Mouse (Mus musculus): ENCODE measurements at regions not wholly inside any gene's neighbourhood (a gene's known extent, or its start where the extent isn't known, plus 50 kb on each side); places are given as distances from the start of the nearest gene placed in this dataset.

DNA sequence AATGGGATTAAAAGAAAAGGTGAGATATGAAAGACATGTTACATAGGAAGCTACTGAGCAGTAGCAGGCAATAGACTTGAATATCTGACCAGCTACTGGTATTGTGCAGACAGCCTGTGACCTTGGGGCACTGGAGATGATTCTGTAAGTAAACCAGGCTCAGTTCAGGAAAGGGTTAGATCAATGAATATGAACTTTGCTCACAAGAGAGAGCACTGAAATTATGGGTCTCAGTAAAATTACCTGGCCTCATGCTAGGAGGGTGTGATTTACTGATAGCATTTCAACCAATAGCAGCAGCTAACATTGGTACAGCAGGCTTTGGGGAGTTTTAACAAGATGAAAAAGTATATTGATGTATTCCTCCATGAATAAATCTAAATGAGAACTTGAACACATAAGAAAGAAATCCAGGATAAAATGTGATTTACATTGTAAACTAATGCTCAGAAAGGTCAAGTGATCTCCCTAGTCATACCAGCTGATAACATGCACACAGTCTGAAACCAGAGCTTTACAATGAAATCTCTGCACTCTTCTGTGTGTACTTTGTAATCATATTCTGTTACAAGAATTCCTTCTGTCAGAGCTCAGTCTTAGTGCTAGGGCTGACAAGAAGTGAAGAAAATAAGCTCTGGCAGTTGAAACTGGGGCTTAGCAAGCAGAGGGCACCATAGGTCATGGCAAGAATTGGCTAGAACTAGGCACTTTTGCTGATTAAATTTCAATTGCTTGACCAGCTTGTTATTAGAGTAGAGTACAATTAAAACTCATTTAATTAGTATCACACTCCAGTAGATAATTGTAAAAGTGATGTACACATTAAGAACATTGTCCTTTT is 80.8 kb downstream of the Gm10192 start:
- H3K36me3 ChIP-seq (ENCODE audit: insufficient read depth, low read length), result no peaks in the 10 kb centered on the region
- ATAC-seq (ENCODE audit: low FRiP score) (no peak), DNase-seq (ENCODE audit: low spot score) (no peak)
- no peak overlapping the region for H3K4me2 ChIP-seq (ENCODE audit: low read depth, low read length, poor library complexity, severe bottlenecking)
- no peak for TF ChIP-seq CTCF (IDR thresholded peaks at IDR 0.05)
- H3K27me3 ChIP-seq (ENCODE audit: insufficient read depth, low read length), result no peaks in the 10 kb centered on the region
- H3K4me3 ChIP-seq (ENCODE audit: low read depth, low read length), result no peak overlapping the region
- no peaks in the 10 kb centered on the region for H3K9me3 ChIP-seq (ENCODE audit: low read length)
- no peak overlapping the region for H3K27ac ChIP-seq (ENCODE audit: low read depth, low read length)
- H3K4me1 ChIP-seq (ENCODE audit: insufficient read depth, low read length), result no peaks in the 10 kb centered on the region
- no peak overlapping the region for H3K9ac ChIP-seq (replicated peaks; ENCODE audit: low read length, poor library complexity, severe bottlenecking)

GRCm38 (mm10) chr4:97099721-97100120 is 83.2 kb downstream of the Gm10192 start:
- Histone ChIP-seq H3K4me3 (ENCODE audit: low read depth, low read length) (no peak overlapping the region), H3K27me3 (ENCODE audit: insufficient read depth, low read length) (no peaks in the 10 kb centered on the region), H3K4me1 (ENCODE audit: insufficient read depth, low read length) (no peaks in the 10 kb centered on the region), H3K9me3 (ENCODE audit: low read length) (no peaks in the 10 kb centered on the region), H3K4me2 (ENCODE audit: low read depth, low read length, poor library complexity, severe bottlenecking) (no peak overlapping the region), H3K27ac (ENCODE audit: low read depth, low read length) (no peak overlapping the region), H3K9ac (replicated peaks; ENCODE audit: low read length, poor library complexity, severe bottlenecking) (no peak overlapping the region), H3K36me3 (ENCODE audit: insufficient read depth, low read length) (no peaks in the 10 kb centered on the region)
- DNase-seq (ENCODE audit: low spot score) (no peak), ATAC-seq (ENCODE audit: low FRiP score) (no peak)
- TF ChIP-seq CTCF (IDR thresholded peaks at IDR 0.05), result no peak
- whole genome bisulfite sequencing, result 81% methylated on average over 3 of the region's 3 CpGs

- no peak for TF ChIP-seq CTCF (IDR thresholded peaks at IDR 0.05)
- H3K9ac ChIP-seq (replicated peaks; ENCODE audit: low read length, poor library complexity, severe bottlenecking), result no peak overlapping the region
- WGBS, result 84% methylated on average over 3 of the region's 3 CpGs
- H3K4me1 ChIP-seq (ENCODE audit: insufficient read depth, low read length), result no peaks in the 10 kb centered on the region
- H3K27me3 ChIP-seq (ENCODE audit: insufficient read depth, low read length), result no peaks in the 10 kb centered on the region
- no peak for DNase-seq (ENCODE audit: low spot score)
- no peak overlapping the region for H3K4me3 ChIP-seq (ENCODE audit: low read depth, low read length)
- no peaks in the 10 kb centered on the region for H3K9me3 ChIP-seq (ENCODE audit: low read length)
- H3K4me2 ChIP-seq (ENCODE audit: low read depth, low read length, poor library complexity, severe bottlenecking), result no peak overlapping the region
- H3K36me3 ChIP-seq (ENCODE audit: insufficient read depth, low read length), result no peaks in the 10 kb centered on the region
- H3K27ac ChIP-seq (ENCODE audit: low read depth, low read length), result no peak overlapping the region
- ATAC-seq (ENCODE audit: low FRiP score), result no peak
Observed at GRCm38 (mm10) chr4:97093576-97093975, 89.4 kb downstream of the Gm10192 start.

DNA sequence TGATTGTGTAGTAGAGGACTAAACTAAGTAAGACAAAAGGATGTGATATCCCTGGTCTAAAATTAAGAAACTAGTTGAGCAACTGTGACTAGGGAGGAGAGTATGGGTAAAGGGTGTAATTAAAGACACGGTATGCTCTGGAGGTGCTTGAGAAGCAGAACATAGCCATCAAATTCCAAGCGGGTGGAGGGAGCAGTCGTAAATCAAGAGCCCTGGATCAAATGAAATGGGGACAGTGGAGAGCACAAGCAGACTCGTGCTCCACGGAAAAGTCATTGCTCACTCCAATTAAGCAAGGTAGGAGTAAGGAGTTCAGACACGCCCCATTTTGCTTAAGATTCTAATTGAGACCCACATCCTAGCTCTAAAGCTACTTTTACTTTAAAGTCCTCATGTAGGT is 132.2 kb downstream of the Gm10192 start:
- ATAC-seq (ENCODE audit: low FRiP score), result no peak
- H3K4me3 ChIP-seq (ENCODE audit: low read depth, low read length), result no peak overlapping the region
- H3K27me3 ChIP-seq (ENCODE audit: insufficient read depth, low read length), result no peaks in the 10 kb centered on the region
- no peaks in the 10 kb centered on the region for H3K9me3 ChIP-seq (ENCODE audit: low read length)
- no peak for DNase-seq (ENCODE audit: low spot score)
- no peak for TF ChIP-seq CTCF (IDR thresholded peaks at IDR 0.05)
- no peaks in the 10 kb centered on the region for H3K36me3 ChIP-seq (ENCODE audit: insufficient read depth, low read length)
- no peak overlapping the region for H3K4me2 ChIP-seq (ENCODE audit: low read depth, low read length, poor library complexity, severe bottlenecking)
- H3K4me1 ChIP-seq (ENCODE audit: insufficient read depth, low read length), result no peaks in the 10 kb centered on the region
- WGBS, result 95% methylated on average over 6 of the region's 6 CpGs
- no peak overlapping the region for H3K9ac ChIP-seq (replicated peaks; ENCODE audit: low read length, poor library complexity, severe bottlenecking)
- no peak overlapping the region for H3K27ac ChIP-seq (ENCODE audit: low read depth, low read length)

- Histone ChIP-seq H3K9me3 (ENCODE audit: low read length) (no peaks in the 10 kb centered on the region), H3K27me3 (ENCODE audit: insufficient read depth, low read length) (no peaks in the 10 kb centered on the region), H3K36me3 (ENCODE audit: insufficient read depth, low read length) (no peaks in the 10 kb centered on the region), H3K4me1 (ENCODE audit: insufficient read depth, low read length) (no peaks in the 10 kb centered on the region), H3K9ac (replicated peaks; ENCODE audit: low read length, poor library complexity, severe bottlenecking) (no peak overlapping the region), H3K4me2 (ENCODE audit: low read depth, low read length, poor library complexity, severe bottlenecking) (no peak overlapping the region), H3K4me3 (ENCODE audit: low read depth, low read length) (no peak overlapping the region), H3K27ac (ENCODE audit: low read depth, low read length) (no peak overlapping the region)
- 68% methylated on average over 4 of the region's 4 CpGs for WGBS
- DNase-seq (ENCODE audit: low spot score) (no peak), ATAC-seq (ENCODE audit: low FRiP score) (no peak)
- no peak for TF ChIP-seq CTCF (IDR thresholded peaks at IDR 0.05)
Observed at GRCm38 (mm10) chr4:97049045-97049674, 133.8 kb downstream of the Gm10192 start.

DNA sequence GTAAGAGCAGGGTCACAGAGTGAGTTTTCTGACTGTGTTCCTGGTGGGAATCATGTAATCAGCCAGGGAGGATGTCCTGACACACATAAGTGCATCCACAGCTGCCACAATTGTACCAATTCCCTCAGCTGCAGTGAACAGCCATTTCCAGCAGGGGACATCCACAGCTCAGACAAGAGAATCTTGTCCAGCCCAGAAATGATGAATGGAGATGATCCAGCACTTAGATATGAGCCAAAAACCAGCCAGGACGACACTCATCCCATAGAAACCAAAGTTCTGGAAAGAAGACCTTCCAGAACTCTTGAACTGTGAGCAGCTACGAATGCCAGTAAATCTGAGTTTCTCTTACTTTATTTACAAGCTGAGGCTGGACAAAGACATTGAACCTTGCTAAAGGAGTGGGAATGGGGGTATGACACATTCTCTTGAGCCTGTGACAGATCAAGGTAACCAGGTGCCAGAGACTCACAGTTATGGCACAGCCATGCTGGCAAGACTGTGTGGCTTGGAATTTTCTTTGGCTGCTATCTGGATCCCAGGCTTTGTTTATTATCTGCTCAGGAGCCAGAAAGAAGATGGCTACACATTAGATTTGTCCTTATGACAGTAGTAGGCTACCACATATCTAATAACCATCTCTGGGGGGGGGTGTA is 145.1 kb downstream of the Gm10192 start:
- ATAC-seq (ENCODE audit: low FRiP score) (peak; percentile 41; the same call in 1 of the 2 replicates), DNase-seq (ENCODE audit: low spot score) (peak; percentile 86)
- peak; percentile 89 for TF ChIP-seq CTCF (IDR thresholded peaks at IDR 0.05)
- 37% methylated on average over 2 of the region's 2 CpGs for WGBS
- Histone ChIP-seq H3K4me2 (ENCODE audit: low read depth, low read length, poor library complexity, severe bottlenecking) (no peak overlapping the region), H3K4me1 (ENCODE audit: insufficient read depth, low read length) (no peaks in the 10 kb centered on the region), H3K36me3 (ENCODE audit: insufficient read depth, low read length) (no peaks in the 10 kb centered on the region), H3K9me3 (ENCODE audit: low read length) (no peaks in the 10 kb centered on the region), H3K27me3 (ENCODE audit: insufficient read depth, low read length) (no peaks in the 10 kb centered on the region), H3K27ac (ENCODE audit: low read depth, low read length) (no peak overlapping the region), H3K4me3 (ENCODE audit: low read depth, low read length) (no peak overlapping the region), H3K9ac (replicated peaks; ENCODE audit: low read length, poor library complexity, severe bottlenecking) (no peak overlapping the region)

Data from midbrain, postnatal 0 days (tissue).